Mouse (Mus musculus): ENCODE measurements around the gene Ldhd. TPM values are rescaled to one million over a fixed set of nuclear protein-coding genes. Genes with fewer than 3 reads are reported as not detected.

Ldhd gene
- total RNA-seq (2021) = 10 to 100 TPM; 20.4 to 23.4 TPM
- long read RNA-seq, experiment 1, transcript Ldhd-201 (11 exons, 2,273 nt) = major isoform, 12 of 21 reads
- long read RNA-seq, experiment 1, partial matches to known transcripts = 3 of 21 reads
- long read RNA-seq, experiment 1, other reads (novel, unspliced or antisense) = 6 of 21 reads
- long read RNA-seq, experiment 2, transcript Ldhd-201 (11 exons, 2,273 nt) = major isoform, 14 of 20 reads
- long read RNA-seq, experiment 2, partial matches to known transcripts = 0 of 20 reads
- long read RNA-seq, experiment 2, other reads (novel, unspliced or antisense) = 5 of 20 reads

GRCm38 (mm10) chr8:111630105-111630521, at the start of gene Ldhd:
Ldhd (minus strand) TSS chr8:111630374.
- DNase-seq = peak; percentile 85

GRCm38 (mm10) chr8:111678848-111679247, 48.7 kb upstream of the Ldhd start:
- no peak for DNase-seq

GRCm38 (mm10) chr8:111678111-111678510, 47.9 kb upstream of the Ldhd start:
- peak; percentile 79 for DNase-seq

GRCm38 (mm10) chr8:111676237-111676636, 46.1 kb upstream of the Ldhd start:
- no peak for DNase-seq

- no peak for DNase-seq
These were observed 36.6 kb upstream of the Ldhd start for GRCm38 (mm10) chr8:111666751-111667150.

GRCm38 (mm10) chr8:111662473-111662872, 32.3 kb upstream of the Ldhd start:
- DNase-seq = peak; percentile 88

- DNase-seq = peak; percentile 26
These were observed 28.7 kb upstream of the Ldhd start for GRCm38 (mm10) chr8:111658819-111659423.

- no peak for DNase-seq
These were observed 27.2 kb upstream of the Ldhd start for GRCm38 (mm10) chr8:111657312-111657854.

GRCm38 (mm10) chr8:111653524-111653923, 23.4 kb upstream of the Ldhd start:
- DNase-seq = no peak

GRCm38 (mm10) chr8:111650651-111651050, 20.5 kb upstream of the Ldhd start:
- no peak for DNase-seq

- no peak for DNase-seq
These were observed 18.7 kb upstream of the Ldhd start for GRCm38 (mm10) chr8:111648834-111649233.

GRCm38 (mm10) chr8:111645715-111646114, 15.5 kb upstream of the Ldhd start:
- DNase-seq = no peak

- DNase-seq = peak; percentile 13
These were observed 14.3 kb upstream of the Ldhd start for GRCm38 (mm10) chr8:111644286-111645051.

- peak; percentile 96 for DNase-seq
These were observed 13.3 kb upstream of the Ldhd start, which contains the start of gene Zfp1 for GRCm38 (mm10) chr8:111643264-111644141. Zfp1 (plus strand) TSS chr8:111643401.

GRCm38 (mm10) chr8:111642939-111643263, 12.7 kb upstream of the Ldhd start:
- no peak for DNase-seq

- DNase-seq = peak; percentile 52
These were observed 12.3 kb upstream of the Ldhd start for GRCm38 (mm10) chr8:111642496-111642895.

- no peak for DNase-seq
These were observed 10.9 kb upstream of the Ldhd start for GRCm38 (mm10) chr8:111641064-111641463.

GRCm38 (mm10) chr8:111638086-111638485, 7.9 kb upstream of the Ldhd start:
- DNase-seq = no peak

GRCm38 (mm10) chr8:111632976-111633375, 2.8 kb upstream of the Ldhd start:
- DNase-seq = no peak

- DNase-seq = no peak
These were observed 1.4 kb upstream of the Ldhd start for GRCm38 (mm10) chr8:111631589-111631988.

- no peak for DNase-seq
These were observed 1.2 kb downstream of the Ldhd start for GRCm38 (mm10) chr8:111628894-111629501.
